In genomic region chr17:79714931-79715637, GRCm38 (mm10) we compare ENCODE assay signal across 8 mouse cellular contexts. TPM values are rescaled to one million over a fixed set of nuclear protein-coding genes. Genes with fewer than 3 reads are reported as not detected.
DNase-seq lines count a peak whose midpoint lies in the region; ATAC-seq and TF ChIP-seq lines count a peak whose summit lies in the region.

Cyp1b1 (minus strand) TSS chr17:79715061.

- no peak within 1 kb of the TSS for H3K27ac ChIP-seq in forebrain, embryonic 16.5 days (ENCODE audit: low read length)
- H3K27ac ChIP-seq in intestine, postnatal 0 days (ENCODE audit: low read depth, low read length), result no peak within 1 kb of the TSS
- H3K27ac ChIP-seq in midbrain, embryonic 15.5 days, result no peak within 1 kb of the TSS

- H3K4me3 ChIP-seq in forebrain, embryonic 16.5 days (replicated peaks; ENCODE audit: low read length), result peak within 1 kb of the TSS; percentile 49
- H3K4me3 ChIP-seq in intestine, postnatal 0 days (ENCODE audit: low read depth, low read length), result peak within 1 kb of the TSS; percentile 43
- peak within 1 kb of the TSS; percentile 42 for H3K4me3 ChIP-seq in midbrain, embryonic 15.5 days

- H3K27me3 ChIP-seq in forebrain, embryonic 16.5 days (replicated peaks; ENCODE audit: control insufficient read depth, insufficient read depth, low read length), result peaks cover 29% of the 10 kb centered on the region
- peaks cover 67% of the 10 kb centered on the region for H3K27me3 ChIP-seq in intestine, postnatal 0 days (replicated peaks; ENCODE audit: control insufficient read depth, insufficient read depth, low read length)
- peaks cover 51% of the 10 kb centered on the region for H3K27me3 ChIP-seq in midbrain, embryonic 15.5 days (replicated peaks)

- intact Hi-C loops in heart, postnatal 25 days (cut with DNase I), result loop anchor here (2.0 to 10.0 kb wide), 2 partner anchors 54 to 600 kb away; no protein-coding TSS in a partner anchor

- WGBS in forebrain, embryonic 16.5 days, result 0% methylated on average over 31 of the region's 31 CpGs
- under 1% methylated on average over 31 of the region's 31 CpGs for WGBS in intestine, postnatal 0 days
- under 1% methylated on average over 31 of the region's 31 CpGs for WGBS in midbrain, embryonic 15.5 days

- H3K9ac ChIP-seq in forebrain, embryonic 16.5 days (replicated peaks; ENCODE audit: low read depth, low read length), result peak within 1 kb of the TSS; percentile 52
- 0 out of 2 replicates have a peak within 1 kb of the TSS, but pooled peaks have one; percentile 17 for H3K9ac ChIP-seq in intestine, postnatal 0 days (ENCODE audit: low read depth, low read length)
- H3K9ac ChIP-seq in midbrain, embryonic 15.5 days, result peak within 1 kb of the TSS; percentile 34; the same call in 1 of the 2 replicates

- peaks cover 34% of the 10 kb centered on the region for H3K4me1 ChIP-seq in forebrain, embryonic 16.5 days (replicated peaks; ENCODE audit: control insufficient read depth, insufficient read depth, low read length)
- no peaks in the 10 kb centered on the region; the same call in 1 of the 2 replicates for H3K4me1 ChIP-seq in intestine, postnatal 0 days (replicated peaks; ENCODE audit: control insufficient read depth, insufficient read depth, low read length)
- peaks cover 31% of the 10 kb centered on the region for H3K4me1 ChIP-seq in midbrain, embryonic 15.5 days

- DNase-seq in heart, adult 18-20 months, result peak; percentile 67 to 73
- DNase-seq in heart, postnatal 25 days (ENCODE audit: low spot score), result no peak
- DNase-seq in R1 (ENCODE audit: low read depth, low spot score), result peak; percentile 52
- DNase-seq in right cerebral cortex, postnatal 36 days (ENCODE audit: low spot score in 2 of 2), result no peak
- DNase-seq in right cerebral cortex, postnatal 10 days (ENCODE audit: low spot score in 2 of 2), result no peak

- 0 out of 2 replicates have a peak, but pooled peaks cover 2% of the 10 kb centered on the region for H3K9me3 ChIP-seq in forebrain, embryonic 16.5 days (ENCODE audit: control insufficient read depth, low read length)
- no peaks in the 10 kb centered on the region for H3K9me3 ChIP-seq in intestine, postnatal 0 days (ENCODE audit: control insufficient read depth)
- no peaks in the 10 kb centered on the region for H3K9me3 ChIP-seq in midbrain, embryonic 15.5 days

- peak; percentile 36 for ATAC-seq in forebrain, embryonic 16.5 days
- peak; percentile 39; the same call in 1 of the 2 replicates for ATAC-seq in intestine, postnatal 0 days
- ATAC-seq in midbrain, embryonic 15.5 days (replicated peaks), result peak; percentile 19

- peak within 1 kb of the TSS; percentile 90 for H3K4me2 ChIP-seq in forebrain, embryonic 16.5 days (ENCODE audit: low read length)
- peak within 1 kb of the TSS; percentile 83 for H3K4me2 ChIP-seq in intestine, postnatal 0 days (replicated peaks; ENCODE audit: low read depth)
- peak within 1 kb of the TSS; percentile 88 for H3K4me2 ChIP-seq in midbrain, embryonic 15.5 days

- TF ChIP-seq CTCF in intestine, postnatal 0 days (IDR thresholded peaks at IDR 0.05; ENCODE audit: low read depth), result no peak

- H3K36me3 ChIP-seq in forebrain, embryonic 16.5 days (ENCODE audit: control insufficient read depth, insufficient read depth), result no peaks in the 10 kb centered on the region
- H3K36me3 ChIP-seq in intestine, postnatal 0 days (ENCODE audit: control insufficient read depth, insufficient read depth), result no peaks in the 10 kb centered on the region
- no peaks in the 10 kb centered on the region for H3K36me3 ChIP-seq in midbrain, embryonic 15.5 days (replicated peaks)

RNA-seq across cellular contexts. Expression of gene Cyp1b1, which starts in this region (rescaled TPM):
- total RNA-seq in heart, adult 18-20 months (2021), result 10 to 100 TPM in 1 of 2 experiments, 1 to 10 TPM in 1; 6.2 to 11.0 TPM
- 1 to 10 TPM; 3.2 to 3.4 TPM for total RNA-seq in heart, postnatal 25 days (2021)
- 4.4 and 7.2 TPM in 2 replicates for polyA plus RNA-seq in forebrain, embryonic 16.5 days (2015; fragmentation: Nextera tagmentation; extraction: Ambion mirVana)
- 3.7 and 4.4 TPM in 2 replicates for polyA plus RNA-seq in intestine, postnatal 0 days (2015; fragmentation: Nextera tagmentation; extraction: Ambion mirVana)
- polyA plus RNA-seq in midbrain, embryonic 15.5 days (2015; fragmentation: Nextera tagmentation; extraction: Ambion mirVana), result 7.0 and 7.4 TPM in 2 replicates

Comparison
In these comparisons a context has a peak if more than half of its experiments do, and no peak if none do; other contexts are left out.
1. DNase-seq: peak in heart, adult 18-20 months (2 of 2) and R1 (single experiment); none in heart, postnatal 25 days (single experiment), right cerebral cortex, postnatal 36 days (0 of 2) and right cerebral cortex, postnatal 10 days (0 of 2).
2. Peak in every context shown above with its lines, with median percentiles within 50 percentile points of each other: ATAC-seq, H3K4me2 ChIP-seq, H3K4me3 ChIP-seq and H3K9ac ChIP-seq.